Mouse (Mus musculus): ENCODE results near the gene Gm128. TPM values are rescaled to one million over a fixed set of nuclear protein-coding genes. Genes with fewer than 3 reads are reported as not detected.

Gm128 gene
- polyA plus RNA-seq, 1 experiment from 2014 or later, result 0.26 TPM

DNA sequence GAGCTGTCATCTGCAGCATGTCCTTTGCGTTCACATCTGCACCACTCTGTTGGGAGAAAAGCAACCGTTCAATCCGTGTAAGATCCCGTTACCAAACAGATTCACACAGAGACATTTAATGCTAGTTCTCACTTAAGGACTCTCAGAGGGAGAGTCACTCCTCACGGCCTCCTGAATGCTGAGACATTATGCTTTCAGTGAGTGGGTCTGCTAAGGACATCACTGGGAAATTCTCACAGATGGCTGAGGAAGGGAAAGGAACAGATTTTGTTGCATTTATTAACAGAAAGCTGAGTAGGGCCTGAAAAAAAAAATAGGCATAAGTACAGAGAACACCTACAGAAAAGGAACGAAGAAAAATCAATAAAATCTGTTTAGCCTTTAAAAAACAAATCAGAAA is 37.5 kb downstream of the Gm128 start:
- no peak overlapping the region for H3K9ac ChIP-seq (ENCODE audit: low read length)
- H3K27ac ChIP-seq (ENCODE audit: low read depth), result no peak overlapping the region
- no peak overlapping the region for H3K4me3 ChIP-seq (ENCODE audit: low read depth, low read length)
- H3K27me3 ChIP-seq (replicated peaks; ENCODE audit: control insufficient read depth, insufficient read depth, low read length), result no peaks in the 10 kb centered on the region
- H3K4me1 ChIP-seq (replicated peaks; ENCODE audit: control insufficient read depth, insufficient read depth, low read length), result no peaks in the 10 kb centered on the region
- H3K36me3 ChIP-seq (ENCODE audit: control insufficient read depth, insufficient read depth, low read length), result peaks cover 88% of the 10 kb centered on the region
- H3K9me3 ChIP-seq (ENCODE audit: control insufficient read depth, low read length), result no peaks in the 10 kb centered on the region
- 90% methylated on average over 6 of the region's 6 CpGs for WGBS
- ATAC-seq (replicated peaks; ENCODE audit: low FRiP score, low TSS enrichment, low read depth) (no peak), DNase-seq (ENCODE audit: low spot score) (no peak)
- H3K4me2 ChIP-seq (ENCODE audit: low read length), result no peak overlapping the region

DNA sequence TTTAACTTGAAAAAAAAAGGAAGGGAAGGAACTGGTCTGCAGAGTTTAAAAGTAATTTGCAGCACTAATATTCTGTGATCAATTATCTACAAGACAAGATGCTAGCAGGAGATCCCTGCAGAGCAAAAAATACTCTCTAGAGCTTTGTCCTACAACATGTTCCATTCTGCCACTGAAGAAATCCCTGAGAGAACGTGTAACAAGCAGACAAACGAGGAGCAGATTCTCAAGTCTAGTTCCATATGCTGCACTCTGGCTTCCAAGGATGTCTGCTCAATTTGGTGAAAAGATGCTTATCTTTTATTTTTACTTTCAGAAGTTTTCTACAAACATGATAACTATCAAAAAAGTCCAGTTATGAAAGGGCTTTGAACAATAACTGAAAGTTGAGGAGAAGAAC is 40.8 kb downstream of the Gm128 start:
- peaks cover 93% of the 10 kb centered on the region for H3K36me3 ChIP-seq (ENCODE audit: control insufficient read depth, insufficient read depth, low read length)
- H3K4me2 ChIP-seq (ENCODE audit: low read length), result no peak overlapping the region
- no peaks in the 10 kb centered on the region for H3K4me1 ChIP-seq (replicated peaks; ENCODE audit: control insufficient read depth, insufficient read depth, low read length)
- 91% methylated on average over 2 of the region's 2 CpGs for WGBS
- no peak overlapping the region for H3K9ac ChIP-seq (ENCODE audit: low read length)
- ATAC-seq (replicated peaks; ENCODE audit: low FRiP score, low TSS enrichment, low read depth) (no peak), DNase-seq (ENCODE audit: low spot score) (no peak)
- H3K27ac ChIP-seq (ENCODE audit: low read depth), result no peak overlapping the region
- H3K4me3 ChIP-seq (ENCODE audit: low read depth, low read length), result no peak overlapping the region
- no peaks in the 10 kb centered on the region for H3K9me3 ChIP-seq (ENCODE audit: control insufficient read depth, low read length)
- no peaks in the 10 kb centered on the region for H3K27me3 ChIP-seq (replicated peaks; ENCODE audit: control insufficient read depth, insufficient read depth, low read length)

DNA sequence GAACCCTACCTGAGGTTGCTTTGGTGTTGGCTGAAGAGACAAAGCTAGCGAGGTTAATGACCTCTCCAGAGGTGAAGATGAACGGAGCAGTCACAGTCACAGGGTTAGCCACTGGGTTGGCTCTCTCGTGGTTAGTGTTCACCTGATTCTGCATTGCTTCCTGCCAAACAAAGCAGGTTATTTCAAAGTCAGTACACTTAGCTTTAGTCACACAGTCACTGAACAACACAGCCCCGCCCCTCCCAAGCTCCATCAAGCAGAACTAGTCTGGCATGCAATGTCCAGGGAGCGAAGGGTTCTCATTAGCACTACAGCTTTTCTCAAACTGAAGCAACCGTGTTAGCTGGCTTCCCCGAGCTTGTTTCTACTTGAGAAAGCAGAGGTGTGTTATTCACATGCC is 41.3 kb downstream of the Gm128 start:
- 86% methylated on average over 7 of the region's 7 CpGs for WGBS

DNA sequence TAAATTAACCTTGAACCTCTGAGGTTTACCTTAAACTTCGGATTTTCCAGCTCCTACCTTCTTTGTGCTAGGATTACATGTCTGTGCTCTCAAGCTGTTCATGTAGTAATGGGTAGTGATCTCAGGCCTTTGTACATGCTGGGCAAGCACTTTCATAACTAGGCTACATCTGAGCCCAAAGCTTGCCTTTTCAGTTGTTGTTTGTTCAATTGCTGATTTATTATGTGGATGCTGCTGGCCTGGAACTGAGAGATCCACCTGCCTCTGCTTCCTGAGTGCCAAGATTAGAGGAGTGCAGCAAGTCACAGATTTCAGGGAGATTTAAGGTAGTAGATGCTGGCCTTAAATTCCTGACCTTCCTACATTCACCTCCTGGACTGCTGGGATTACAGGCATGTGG is 42.3 kb downstream of the Gm128 start:
- Histone ChIP-seq H3K4me2 (ENCODE audit: low read length) (no peak overlapping the region), H3K9me3 (ENCODE audit: control insufficient read depth, low read length) (no peaks in the 10 kb centered on the region), H3K4me3 (ENCODE audit: low read depth, low read length) (no peak overlapping the region), H3K9ac (ENCODE audit: low read length) (no peak overlapping the region), H3K27me3 (replicated peaks; ENCODE audit: control insufficient read depth, insufficient read depth, low read length) (no peaks in the 10 kb centered on the region), H3K27ac (ENCODE audit: low read depth) (no peak overlapping the region), H3K4me1 (replicated peaks; ENCODE audit: control insufficient read depth, insufficient read depth, low read length) (no peaks in the 10 kb centered on the region), H3K36me3 (ENCODE audit: control insufficient read depth, insufficient read depth, low read length) (peaks cover 94% of the 10 kb centered on the region)
- DNase-seq (ENCODE audit: low spot score) (no peak), ATAC-seq (replicated peaks; ENCODE audit: low FRiP score, low TSS enrichment, low read depth) (no peak)
- WGBS, result 82% methylated on average over 1 of the region's 1 CpGs

More for the DNA sequence above, 41.3 kb downstream of the Gm128 start:
- Histone ChIP-seq H3K4me2 (ENCODE audit: low read length) (no peak overlapping the region), H3K4me3 (ENCODE audit: low read depth, low read length) (no peak overlapping the region), H3K4me1 (replicated peaks; ENCODE audit: control insufficient read depth, insufficient read depth, low read length) (no peaks in the 10 kb centered on the region), H3K27me3 (replicated peaks; ENCODE audit: control insufficient read depth, insufficient read depth, low read length) (no peaks in the 10 kb centered on the region), H3K9ac (ENCODE audit: low read length) (no peak overlapping the region), H3K36me3 (ENCODE audit: control insufficient read depth, insufficient read depth, low read length) (peaks cover 93% of the 10 kb centered on the region), H3K9me3 (ENCODE audit: control insufficient read depth, low read length) (no peaks in the 10 kb centered on the region), H3K27ac (ENCODE audit: low read depth) (no peak overlapping the region)
- ATAC-seq (replicated peaks; ENCODE audit: low FRiP score, low TSS enrichment, low read depth), result no peak
- no peak for DNase-seq (ENCODE audit: low spot score)

DNA sequence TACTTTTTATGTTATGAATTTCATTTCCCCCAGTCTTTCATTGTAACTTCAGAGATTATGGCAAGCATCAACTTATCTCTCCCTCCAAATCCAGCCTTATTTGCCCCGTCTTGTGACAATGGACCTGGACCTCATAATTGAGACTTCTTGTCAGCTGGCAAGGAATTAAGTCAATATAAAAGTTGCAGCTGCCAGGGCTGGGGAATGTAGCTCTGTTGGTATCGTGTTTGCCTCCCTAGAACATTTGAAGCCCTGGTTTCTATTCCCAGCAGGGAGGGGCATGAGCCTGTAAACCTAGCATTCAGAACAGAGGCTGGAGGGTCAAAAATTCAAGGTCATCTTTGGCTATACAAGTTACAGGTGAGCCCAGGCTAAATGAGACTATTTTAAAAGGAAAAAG is 45.6 kb downstream of the Gm128 start:
- 89% methylated on average over 2 of the region's 2 CpGs for WGBS
- peaks cover 73% of the 10 kb centered on the region for H3K36me3 ChIP-seq (ENCODE audit: control insufficient read depth, insufficient read depth, low read length)

DNA sequence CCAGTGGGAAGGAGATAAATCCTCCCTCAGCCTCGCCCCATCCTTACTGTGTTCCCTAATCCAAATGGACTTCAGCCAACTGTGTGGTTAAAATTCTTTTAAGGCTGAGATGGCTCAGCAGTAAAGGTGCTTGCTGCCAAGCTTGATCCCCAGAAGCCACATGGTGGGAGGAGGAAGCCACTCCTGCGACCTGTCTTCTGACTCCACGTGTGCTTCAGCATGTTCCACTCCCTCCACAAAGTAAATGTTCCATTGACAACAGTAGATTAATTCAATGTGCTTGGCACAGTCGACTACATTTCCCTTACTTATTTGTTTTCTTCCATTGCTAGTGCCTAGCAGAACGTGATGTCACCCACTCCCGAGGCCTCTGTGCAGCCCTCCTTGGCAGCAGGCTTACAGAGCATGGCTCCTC is 46.7 kb downstream of the Gm128 start:
- ATAC-seq (replicated peaks; ENCODE audit: low FRiP score, low TSS enrichment, low read depth) (no peak), DNase-seq (ENCODE audit: low spot score) (no peak)
- H3K27me3 ChIP-seq (replicated peaks; ENCODE audit: control insufficient read depth, insufficient read depth, low read length), result no peaks in the 10 kb centered on the region
- no peak overlapping the region for H3K4me2 ChIP-seq (ENCODE audit: low read length)
- peaks cover 73% of the 10 kb centered on the region for H3K36me3 ChIP-seq (ENCODE audit: control insufficient read depth, insufficient read depth, low read length)
- H3K4me3 ChIP-seq (ENCODE audit: low read depth, low read length), result no peak overlapping the region
- WGBS, result 80% methylated on average over 6 of the region's 6 CpGs
- H3K9me3 ChIP-seq (ENCODE audit: control insufficient read depth, low read length), result no peaks in the 10 kb centered on the region
- H3K4me1 ChIP-seq (replicated peaks; ENCODE audit: control insufficient read depth, insufficient read depth, low read length), result no peaks in the 10 kb centered on the region
- H3K27ac ChIP-seq (ENCODE audit: low read depth), result no peak overlapping the region
- H3K9ac ChIP-seq (ENCODE audit: low read length), result no peak overlapping the region

More for the DNA sequence above, 45.6 kb downstream of the Gm128 start:
- Histone ChIP-seq H3K4me1 (replicated peaks; ENCODE audit: control insufficient read depth, insufficient read depth, low read length) (no peaks in the 10 kb centered on the region), H3K4me3 (ENCODE audit: low read depth, low read length) (no peak overlapping the region), H3K27ac (ENCODE audit: low read depth) (no peak overlapping the region), H3K9me3 (ENCODE audit: control insufficient read depth, low read length) (no peaks in the 10 kb centered on the region), H3K27me3 (replicated peaks; ENCODE audit: control insufficient read depth, insufficient read depth, low read length) (no peaks in the 10 kb centered on the region), H3K9ac (ENCODE audit: low read length) (no peak overlapping the region), H3K4me2 (ENCODE audit: low read length) (no peak overlapping the region)
- DNase-seq (ENCODE audit: low spot score) (no peak), ATAC-seq (replicated peaks; ENCODE audit: low FRiP score, low TSS enrichment, low read depth) (no peak)

Other genes starting within 250 kb of the Gm128 start
- 23.9 and 27.8 TPM in 2 replicates for gene Zfp687, start 226.2 kb downstream of the Gm128 start, polyA plus RNA-seq (2014; fragmentation: Nextera tagmentation; extraction: Ambion mirVana)
- 237 and 260 TPM in 2 replicates for gene Psmd4, start 199.0 kb downstream of the Gm128 start, polyA plus RNA-seq (2014; fragmentation: Nextera tagmentation; extraction: Ambion mirVana)
- 12.5 and 16.0 TPM in 2 replicates for gene Pip5k1a, start 134.7 kb downstream of the Gm128 start, polyA plus RNA-seq (2014; fragmentation: Nextera tagmentation; extraction: Ambion mirVana)
- 143 and 149 TPM in 2 replicates for gene Vps72, start 130.6 kb downstream of the Gm128 start, polyA plus RNA-seq (2014; fragmentation: Nextera tagmentation; extraction: Ambion mirVana)
- 0.91 and 1.7 TPM in 2 replicates for gene Tmod4, start 117.1 kb downstream of the Gm128 start, polyA plus RNA-seq (2014; fragmentation: Nextera tagmentation; extraction: Ambion mirVana)
- gene Scnm1, start 107.6 kb downstream of the Gm128 start, polyA plus RNA-seq (2014; fragmentation: Nextera tagmentation; extraction: Ambion mirVana), result 70.3 and 72.9 TPM in 2 replicates
- 8.0 and 10.1 TPM in 2 replicates for gene Lysmd1, start 107.5 kb downstream of the Gm128 start, polyA plus RNA-seq (2014; fragmentation: Nextera tagmentation; extraction: Ambion mirVana)
- gene Tnfaip8l2, start 99.2 kb downstream of the Gm128 start, polyA plus RNA-seq (2014; fragmentation: Nextera tagmentation; extraction: Ambion mirVana), result 3.2 TPM in 2 replicates
- 4.8 and 5.3 TPM in 2 replicates for gene Sema6c, start 81.1 kb downstream of the Gm128 start, polyA plus RNA-seq (2014; fragmentation: Nextera tagmentation; extraction: Ambion mirVana)
- 10.8 and 10.9 TPM in 2 replicates for gene Gabpb2, start 23.7 kb downstream of the Gm128 start, polyA plus RNA-seq (2014; fragmentation: Nextera tagmentation; extraction: Ambion mirVana)
- 92.6 and 98.7 TPM in 2 replicates for gene Cdc42se1, start 12.9 kb downstream of the Gm128 start, polyA plus RNA-seq (2014; fragmentation: Nextera tagmentation; extraction: Ambion mirVana)
- gene Mllt11, start 9.4 kb downstream of the Gm128 start, polyA plus RNA-seq (2014; fragmentation: Nextera tagmentation; extraction: Ambion mirVana), result 38.5 and 38.9 TPM in 2 replicates
- 1.0 and 1.7 TPM in 2 replicates for gene Bnipl, start 9.6 kb upstream of the Gm128 start, polyA plus RNA-seq (2014; fragmentation: Nextera tagmentation; extraction: Ambion mirVana)
- 38.5 and 39.8 TPM in 2 replicates for gene Mindy1, start 39.7 kb upstream of the Gm128 start, polyA plus RNA-seq (2014; fragmentation: Nextera tagmentation; extraction: Ambion mirVana)
- gene Prune1, start 40.5 kb upstream of the Gm128 start, polyA plus RNA-seq (2014; fragmentation: Nextera tagmentation; extraction: Ambion mirVana), result 16.5 and 20.6 TPM in 2 replicates
- gene Anxa9, start 65.6 kb upstream of the Gm128 start, polyA plus RNA-seq (2014; fragmentation: Nextera tagmentation; extraction: Ambion mirVana), result 1.5 and 1.6 TPM in 2 replicates
- gene Cers2, start 73.2 kb upstream of the Gm128 start, polyA plus RNA-seq (2014; fragmentation: Nextera tagmentation; extraction: Ambion mirVana), result 130 and 143 TPM in 2 replicates
- gene Setdb1, start 115.6 kb upstream of the Gm128 start, polyA plus RNA-seq (2014; fragmentation: Nextera tagmentation; extraction: Ambion mirVana), result 45.2 and 51.3 TPM in 2 replicates
- gene 4930558C23Rik, start 161.2 kb upstream of the Gm128 start, polyA plus RNA-seq (2014; fragmentation: Nextera tagmentation; extraction: Ambion mirVana), result not detected in 2 replicates
- gene Arnt, start 192.8 kb upstream of the Gm128 start, polyA plus RNA-seq (2014; fragmentation: Nextera tagmentation; extraction: Ambion mirVana), result 31.0 and 37.1 TPM in 2 replicates